7 mouse cellular contexts compared by ENCODE assay signal in genomic region chr12:111377376-111377973, GRCm38 (mm10). TPM values are rescaled to one million over a fixed set of nuclear protein-coding genes. Genes with fewer than 3 reads are reported as not detected.
DNase-seq lines count a peak whose midpoint lies in the region; ATAC-seq lines count a peak whose summit lies in the region.

Gene Cdc42bpb (minus strand): TSS chr12:111377718.

- no peaks in the 10 kb centered on the region for H3K9me3 ChIP-seq in limb, embryonic 10.5 days (replicated peaks)
- no peaks in the 10 kb centered on the region for H3K9me3 ChIP-seq in midbrain, embryonic 12.5 days

- H3K4me3 ChIP-seq in limb, embryonic 10.5 days: peak within 1 kb of the TSS; percentile 97
- H3K4me3 ChIP-seq in midbrain, embryonic 12.5 days: peak within 1 kb of the TSS; percentile 98

- peak within 1 kb of the TSS; percentile 87 for H3K4me2 ChIP-seq in midbrain, embryonic 12.5 days (replicated peaks)

- peak within 1 kb of the TSS; percentile 95 for H3K9ac ChIP-seq in midbrain, embryonic 12.5 days (replicated peaks)

- no peaks in the 10 kb centered on the region for H3K36me3 ChIP-seq in limb, embryonic 10.5 days
- no peaks in the 10 kb centered on the region for H3K36me3 ChIP-seq in midbrain, embryonic 12.5 days

- peak; percentile 95 for DNase-seq in adrenal gland, postnatal 25 days
- peak; percentile 94 for DNase-seq in embryo, embryonic 9.5 days (ENCODE audit: extremely low spot score)
- DNase-seq in heart, adult 11 months: peak; percentile 100
- DNase-seq in kidney, adult 18-20 months: peak; percentile 97
- peak; percentile 96 for DNase-seq in limb, embryonic 10.5 days (ENCODE audit: low spot score)
- DNase-seq in spleen, adult 12 weeks (ENCODE audit: low spot score): peak; percentile 33

- H3K27ac ChIP-seq in limb, embryonic 10.5 days: peak within 1 kb of the TSS; percentile 94
- peak within 1 kb of the TSS; percentile 91 for H3K27ac ChIP-seq in midbrain, embryonic 12.5 days (replicated peaks)

- 0 out of 2 replicates have a peak, but pooled peaks cover 5% of the 10 kb centered on the region for H3K27me3 ChIP-seq in limb, embryonic 10.5 days (ENCODE audit: low read depth, poor library complexity, severe bottlenecking)
- H3K27me3 ChIP-seq in midbrain, embryonic 12.5 days: peaks cover 10% of the 10 kb centered on the region

- H3K4me1 ChIP-seq in limb, embryonic 10.5 days: peaks cover 33% of the 10 kb centered on the region
- H3K4me1 ChIP-seq in midbrain, embryonic 12.5 days: peaks cover 29% of the 10 kb centered on the region

- WGBS in limb, embryonic 10.5 days: under 1% methylated on average over 94 of the region's 94 CpGs
- WGBS in midbrain, embryonic 12.5 days: under 1% methylated on average over 42 of the region's 94 CpGs

- peak; percentile 95 for ATAC-seq in midbrain, embryonic 12.5 days (ENCODE audit: low FRiP score, low read depth)

RNA-seq across cellular contexts. Expression of gene Cdc42bpb, which starts in this region (rescaled TPM):
- total RNA-seq in adrenal gland, postnatal 25 days (2021): 123 and 157 TPM in 2 replicates
- polyA plus RNA-seq in limb, embryonic 10.5 days (2016; fragmentation: Nextera tagmentation; extraction: Ambion mirVana): 30.4 and 32.0 TPM in 2 replicates
- polyA plus RNA-seq in midbrain, embryonic 12.5 days (2016; fragmentation: Nextera tagmentation; extraction: Ambion mirVana): 39.4 and 40.5 TPM in 2 replicates

Comparison
In these comparisons a context has a peak if more than half of its experiments do, and no peak if none do; other contexts are left out.
1. Peak in every context shown above with its lines: DNase-seq, ATAC-seq, H3K4me3 ChIP-seq and H3K27ac ChIP-seq.
2. DNase-seq: peak in every context shown above with its lines; median percentile 100 in heart, adult 11 months; 97 in kidney, adult 18-20 months; 96 in limb, embryonic 10.5 days; 95 in adrenal gland, postnatal 25 days; 94 in embryo, embryonic 9.5 days; 33 in spleen, adult 12 weeks.